Mouse (Mus musculus) erythroid progenitor cell, adult 5-6 weeks (primary cell): ENCODE measurements around the gene Gm37240. TPM values are rescaled to one million over a fixed set of nuclear protein-coding genes. Genes with fewer than 3 reads are reported as not detected.

ENCODE experiments used
- ATAC-seq: replicated peaks from 2 replicates; pipeline ENCODE4 v1.8.0; 2016; ENCODE audit warnings: moderate number of reproducible peaks, mild to moderate bottlenecking, moderate TSS enrichment, inconsistent platforms; ENCODE audit not compliant: poor library complexity, low FRiP score, severe bottlenecking
- total RNA-seq, 2 experiments: library from RNA; stranded (forward) in 1 of 2; stranded (reverse) in 1 of 2; fragments of 150-400 nt in 1 of 2; fragments of 186-747, 209-891 nt in 1 of 2; gene quantifications; 2 replicates each; pipeline versions ENCODE4 v1.2.3 to v1.2.4; 2015 to 2017; ENCODE audit warnings: low replicate concordance in 2 of 2

Gm37240 gene
- total RNA-seq, 2 experiments from 2014 or later: not detected

DNA sequence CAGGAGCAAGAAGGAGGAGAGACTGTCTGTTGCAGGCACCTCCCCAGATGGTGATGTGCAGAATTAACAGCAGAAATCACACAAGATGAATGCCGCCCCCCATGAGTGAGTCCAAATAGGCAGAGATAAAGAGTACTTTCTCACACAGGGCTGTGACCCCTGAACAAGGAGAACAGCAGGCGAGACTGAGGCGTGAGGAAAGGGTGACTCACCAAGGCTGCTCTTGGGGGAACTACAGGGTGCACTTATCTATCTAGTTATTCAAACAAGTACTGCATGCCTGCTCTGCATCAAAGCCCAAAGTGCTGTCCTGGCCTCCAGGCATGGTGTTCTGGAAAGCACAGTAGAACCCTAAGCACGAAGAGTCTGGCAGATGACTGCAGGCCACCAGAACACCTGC lies 113.4 kb downstream of the Gm37240 start:
- no peak for ATAC-seq

DNA sequence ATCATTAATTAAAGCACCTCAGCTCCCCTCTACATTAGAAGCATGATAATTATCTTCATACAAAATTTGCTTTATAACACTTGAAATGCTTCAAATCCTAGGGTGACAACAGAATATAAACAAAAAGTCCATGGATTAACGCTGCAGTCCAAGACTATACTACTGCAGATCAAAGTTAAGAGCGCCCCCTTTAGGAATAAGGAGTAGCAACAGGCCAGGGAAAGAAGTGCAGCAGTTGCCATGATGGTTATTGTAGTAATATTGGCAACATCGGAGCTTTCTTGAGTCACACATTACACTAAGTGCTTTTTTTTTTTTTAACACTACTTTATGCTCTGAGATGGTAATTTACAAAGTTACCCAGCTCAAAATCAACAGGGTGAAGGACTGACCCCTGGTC lies 113.9 kb downstream of the Gm37240 start:
- no peak for ATAC-seq

DNA sequence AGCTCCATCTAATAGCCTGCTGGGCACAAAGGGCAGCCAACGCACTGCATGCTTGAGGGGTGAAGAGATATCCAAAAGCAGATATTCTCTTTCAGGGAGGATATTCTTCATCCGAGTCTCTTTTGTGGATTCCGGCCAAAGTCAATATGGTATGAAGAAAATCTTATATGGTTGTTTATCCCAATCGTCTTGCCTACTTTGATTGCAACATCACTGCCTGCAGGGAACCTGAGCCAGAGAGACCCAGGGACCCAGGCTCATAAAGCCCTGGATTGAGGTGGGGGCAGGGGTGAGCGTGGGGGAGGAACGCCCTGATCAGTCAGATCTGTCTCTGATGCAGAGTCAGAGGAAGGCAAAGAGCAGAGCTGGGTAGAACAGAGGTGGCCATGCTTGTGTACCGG lies 122.4 kb downstream of the Gm37240 start:
- no peak for ATAC-seq

DNA sequence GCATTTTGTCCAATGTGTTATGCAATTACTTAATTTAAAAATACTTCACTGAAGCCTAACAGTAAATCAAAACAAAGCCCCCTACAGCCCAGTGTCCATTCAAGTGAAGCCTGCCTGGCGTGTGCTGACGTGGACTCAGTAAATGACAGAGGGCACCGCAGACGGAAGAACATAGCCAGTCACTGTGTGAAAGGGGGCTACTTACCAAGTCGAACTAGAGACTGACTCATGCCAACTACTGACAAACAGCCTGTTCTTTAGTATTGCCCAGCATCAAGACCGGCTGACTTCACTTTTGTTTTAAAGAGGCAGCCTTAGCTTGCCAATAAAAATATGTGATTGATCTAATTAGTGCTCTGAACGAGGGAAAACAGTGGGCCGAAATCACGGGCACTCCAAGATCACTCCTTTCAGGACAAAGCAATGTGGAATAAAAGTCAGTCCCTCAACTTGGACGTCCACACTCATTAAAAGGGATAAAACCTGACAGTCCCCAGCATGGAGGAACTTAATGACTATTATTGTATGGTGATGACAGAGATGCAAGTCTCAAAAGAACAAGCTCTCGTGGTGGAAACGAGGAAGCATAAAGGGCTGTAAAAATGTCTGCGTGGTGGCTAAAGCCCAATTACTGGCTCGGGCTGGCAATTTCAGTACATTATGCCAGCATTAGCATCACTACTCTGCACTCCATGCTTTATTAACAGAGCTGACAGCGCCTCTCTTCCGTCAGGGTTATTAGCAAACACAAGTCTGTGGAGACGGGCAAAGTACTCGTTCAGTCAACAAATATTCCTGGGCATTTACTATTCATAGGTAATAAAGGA lies 123.1 kb downstream of the Gm37240 start:
- ATAC-seq: no peak

DNA sequence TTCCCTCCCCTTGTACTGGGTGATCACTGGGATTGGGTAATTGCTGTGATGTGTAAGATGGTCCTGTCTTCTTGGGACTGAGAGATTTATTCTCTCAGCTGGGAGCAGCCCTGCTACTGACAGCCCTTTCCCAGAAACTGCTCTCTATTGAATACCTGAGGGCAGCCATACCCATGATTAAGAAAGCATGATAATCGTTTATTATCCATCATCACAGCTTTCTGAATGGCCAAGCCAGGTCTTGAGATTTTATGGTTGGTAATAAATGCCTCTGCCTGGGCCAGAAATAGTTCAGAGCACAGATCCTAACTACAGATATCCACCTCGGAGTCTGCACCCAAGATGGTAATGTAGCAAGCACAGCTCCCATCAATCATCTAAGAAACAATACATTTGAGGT lies 129.4 kb downstream of the Gm37240 start:
- ATAC-seq: no peak

DNA sequence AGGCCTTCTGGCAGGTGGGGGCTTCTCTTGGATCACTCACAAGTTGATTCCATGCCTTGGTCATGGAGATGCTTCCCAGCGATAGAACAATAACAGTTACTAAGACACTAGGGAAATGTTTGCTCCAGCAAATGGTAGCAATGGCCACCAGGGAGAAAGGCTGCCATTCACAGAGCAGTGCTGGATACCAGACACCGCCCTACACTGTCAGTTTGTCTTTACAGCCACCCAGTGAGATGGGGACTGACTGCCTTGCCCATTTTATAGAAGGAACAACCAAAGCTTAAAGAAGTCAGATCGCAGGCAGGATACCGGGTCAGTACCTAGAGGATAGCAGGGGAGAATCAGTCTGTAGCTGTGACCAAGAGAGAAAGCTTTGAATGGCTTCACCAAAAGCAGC lies 129.9 kb downstream of the Gm37240 start:
- ATAC-seq: no peak

DNA sequence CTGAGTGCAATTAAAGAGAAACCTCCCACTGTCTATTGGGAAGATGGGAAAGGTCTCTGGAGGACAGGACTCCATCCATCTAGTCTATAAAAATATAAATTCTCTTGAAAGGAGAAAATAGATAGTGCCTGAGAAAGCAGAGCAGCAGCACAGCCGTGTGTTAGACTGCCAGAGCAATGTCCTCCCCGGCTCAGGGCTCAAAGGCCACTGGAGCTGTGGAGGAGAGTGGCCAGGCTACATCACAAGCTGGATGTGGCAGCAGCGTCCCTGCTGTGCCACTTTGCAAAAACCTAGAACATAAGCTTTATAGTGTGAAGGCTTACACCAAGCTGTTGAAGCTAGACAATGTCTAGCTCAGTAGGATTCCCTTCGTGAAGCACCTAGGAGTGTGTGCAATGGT lies 138.0 kb downstream of the Gm37240 start:
- no peak for ATAC-seq

DNA sequence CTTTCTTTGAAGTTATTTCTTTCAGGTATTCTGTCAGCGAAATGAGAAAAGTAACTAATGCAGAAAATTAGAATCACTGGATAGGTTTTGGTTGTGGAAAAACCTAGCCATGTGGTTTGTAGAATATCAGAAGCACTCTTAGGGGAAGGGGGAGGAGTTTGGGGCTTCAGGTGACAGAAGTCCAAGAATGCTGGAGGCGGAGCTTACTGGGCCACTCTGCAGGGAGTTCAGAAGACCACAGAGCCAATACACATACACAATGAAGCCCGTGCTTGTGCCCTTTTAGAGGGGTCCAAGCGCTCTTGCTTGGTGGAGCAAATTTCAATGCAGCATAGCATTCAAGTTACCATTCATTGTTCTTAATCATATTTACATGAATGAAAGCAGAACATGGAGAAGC lies 138.5 kb downstream of the Gm37240 start:
- no peak for ATAC-seq

DNA sequence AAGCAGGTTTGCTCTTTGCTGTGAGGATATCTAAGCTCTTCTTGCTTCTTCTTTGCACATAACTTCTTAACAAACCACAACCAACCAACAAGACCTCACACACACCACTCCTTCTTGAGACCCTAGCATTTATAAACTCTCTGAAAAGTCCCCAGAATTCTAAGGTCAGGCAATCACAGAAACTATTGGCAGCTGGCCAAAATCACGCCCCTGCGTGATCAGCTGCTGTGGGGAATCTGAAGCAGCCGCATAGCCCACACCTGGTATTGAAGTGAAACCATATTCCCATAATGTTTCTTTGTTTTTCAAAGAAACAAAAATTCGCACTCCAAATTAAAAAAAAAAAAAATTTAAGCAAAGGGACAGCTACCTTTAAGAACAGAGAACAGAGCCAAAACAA lies 141.2 kb downstream of the Gm37240 start:
- ATAC-seq: no peak

DNA sequence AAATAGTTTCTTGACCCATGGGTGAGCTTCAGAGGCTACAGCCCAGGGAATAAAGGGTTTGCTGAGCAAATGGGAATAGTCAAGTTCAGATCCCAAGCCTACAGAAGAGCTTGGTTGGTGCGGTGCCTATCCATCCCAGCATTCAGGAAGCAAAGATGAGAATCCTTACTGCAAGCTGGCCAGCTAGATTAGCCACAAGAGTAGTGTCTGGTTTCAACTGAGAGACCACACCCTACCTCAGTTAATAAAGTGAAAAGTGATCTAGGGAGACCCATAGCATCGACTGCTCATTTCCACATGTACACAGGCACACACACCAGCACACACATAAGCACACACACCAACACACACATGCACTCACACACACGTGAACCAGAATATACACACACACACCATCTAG lies 145.6 kb downstream of the Gm37240 start:
- no peak for ATAC-seq

DNA sequence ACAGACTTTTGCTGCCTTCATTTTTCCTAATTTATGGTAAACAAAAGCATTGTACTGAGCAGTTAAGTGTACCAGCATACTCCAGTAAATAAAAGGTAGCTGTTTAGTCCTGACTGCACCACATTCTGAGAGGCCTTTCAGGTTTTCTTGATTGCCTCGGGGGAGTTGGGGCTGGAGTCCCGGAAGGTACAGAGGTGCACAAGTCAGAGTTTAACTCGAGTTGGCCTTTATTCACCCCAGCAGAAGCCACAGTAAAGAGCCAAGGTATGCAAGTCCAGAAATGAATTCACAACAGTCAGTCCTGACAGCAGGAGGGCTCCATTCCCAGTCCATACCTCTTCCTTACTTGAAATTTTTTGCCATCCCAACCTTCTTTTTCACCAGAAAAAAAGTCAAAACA lies 148.7 kb downstream of the Gm37240 start:
- ATAC-seq: no peak

DNA sequence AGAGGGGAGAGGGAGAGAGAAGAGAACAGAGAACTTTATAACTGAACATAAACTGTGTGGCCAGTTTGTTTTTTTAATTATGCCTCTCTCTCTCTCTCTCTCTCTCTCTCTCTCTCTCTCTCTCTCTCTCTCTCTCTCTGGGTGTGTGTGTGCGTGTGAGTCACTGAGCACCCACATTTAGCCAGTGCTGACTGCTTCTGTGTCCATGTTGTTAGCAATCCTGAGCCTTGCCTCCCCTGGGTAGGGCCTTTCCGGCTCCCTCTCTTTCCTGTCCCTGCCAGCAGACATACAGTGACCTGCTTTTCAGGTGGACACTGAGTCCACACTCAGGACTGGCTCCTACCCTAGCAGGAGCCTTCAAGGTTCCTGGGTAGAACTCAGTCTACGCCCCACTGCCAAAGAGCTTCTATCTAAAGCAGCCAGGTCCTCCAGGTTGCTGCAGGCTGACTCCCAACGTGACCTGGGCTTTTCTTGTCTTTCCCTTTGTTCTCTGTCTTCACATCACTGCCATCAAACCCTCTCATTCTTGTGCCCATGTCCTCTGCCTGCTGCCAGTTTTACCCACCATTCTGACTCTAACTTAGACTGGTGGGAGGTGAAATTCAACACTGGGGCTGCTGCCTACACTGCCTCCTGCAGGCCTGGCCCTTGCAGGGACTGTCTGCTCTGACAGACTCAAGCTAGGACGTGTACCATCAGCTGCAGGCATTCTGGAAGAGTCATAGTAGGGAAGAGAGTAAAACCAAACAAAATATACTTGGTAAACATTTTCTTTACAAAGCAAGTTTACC lies 153.2 kb downstream of the Gm37240 start:
- no peak for ATAC-seq

DNA sequence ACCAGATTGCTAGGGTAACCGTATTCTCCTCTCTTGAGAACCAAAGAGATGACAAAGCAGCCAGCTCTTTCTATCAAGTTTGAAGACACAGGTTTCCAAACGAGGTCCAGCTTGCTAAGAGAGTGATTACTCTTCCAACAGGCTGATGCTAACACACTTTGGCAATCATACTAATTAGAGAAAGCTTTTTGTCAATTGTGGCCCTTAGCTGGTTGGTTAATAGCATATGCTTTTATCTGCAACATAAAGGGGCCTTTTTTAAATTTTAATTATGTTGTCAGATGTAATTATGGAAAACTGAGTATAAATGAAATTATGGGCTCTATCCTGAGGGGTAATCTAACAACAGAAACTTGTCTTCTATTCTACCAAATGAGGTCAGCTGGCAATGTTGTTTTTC lies 160.1 kb downstream of the Gm37240 start:
- ATAC-seq: no peak

DNA sequence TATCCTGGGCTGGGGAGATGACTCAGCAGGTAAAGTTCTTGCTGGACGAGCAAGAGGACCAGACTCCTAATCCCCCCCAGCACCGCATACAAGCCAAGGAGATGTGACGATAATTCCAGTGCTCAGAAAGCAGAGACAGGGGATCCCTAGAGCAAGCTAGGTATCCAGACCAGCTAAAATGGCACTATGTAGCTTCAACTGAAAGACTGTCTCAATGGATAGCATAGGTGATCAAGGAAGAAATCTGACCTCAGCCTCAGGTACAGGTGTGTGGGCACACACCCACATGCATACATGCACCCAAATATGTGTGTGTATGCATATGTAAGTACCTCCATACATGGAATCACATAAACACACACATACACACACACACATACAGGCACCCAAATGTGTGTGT lies 161.3 kb downstream of the Gm37240 start:
- ATAC-seq: no peak

DNA sequence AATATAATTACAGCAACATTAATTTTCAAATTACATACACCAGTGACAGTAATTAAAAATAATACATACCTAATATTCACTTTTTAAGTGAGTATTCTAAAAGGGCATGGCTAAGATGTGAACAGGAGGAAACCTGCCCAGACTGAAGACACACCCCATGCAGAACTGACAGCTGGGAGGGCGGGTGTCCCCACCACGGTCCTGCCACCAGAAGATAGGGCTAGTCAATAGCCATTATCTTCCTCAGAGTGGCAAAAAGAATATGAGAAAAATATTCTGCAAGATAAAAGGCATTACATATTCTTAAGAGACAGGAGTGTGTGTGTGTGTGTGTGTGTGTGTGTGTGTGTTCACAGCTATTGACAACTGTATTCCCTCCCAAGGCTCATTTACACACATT lies 162.2 kb downstream of the Gm37240 start:
- peak; percentile 99 for ATAC-seq

DNA sequence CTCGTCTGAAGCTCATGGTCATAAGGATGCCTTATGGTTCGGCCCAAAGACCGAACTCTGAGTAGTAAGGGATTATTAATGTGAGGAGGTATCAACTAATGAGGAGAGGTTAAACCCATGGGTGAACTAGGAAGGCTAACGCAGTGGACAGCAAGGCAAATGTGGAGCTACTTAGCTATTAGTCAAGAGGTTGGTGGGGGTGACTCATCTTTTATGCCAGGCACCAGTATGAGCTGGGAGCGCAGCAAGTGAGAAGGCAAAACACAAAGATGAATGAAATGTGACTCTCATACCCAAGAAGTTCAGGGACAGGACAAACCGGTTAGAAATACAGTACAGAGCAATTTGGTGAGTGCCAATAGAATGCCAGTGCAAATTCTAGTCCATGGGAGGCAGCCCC lies 164.7 kb downstream of the Gm37240 start:
- ATAC-seq: no peak

DNA sequence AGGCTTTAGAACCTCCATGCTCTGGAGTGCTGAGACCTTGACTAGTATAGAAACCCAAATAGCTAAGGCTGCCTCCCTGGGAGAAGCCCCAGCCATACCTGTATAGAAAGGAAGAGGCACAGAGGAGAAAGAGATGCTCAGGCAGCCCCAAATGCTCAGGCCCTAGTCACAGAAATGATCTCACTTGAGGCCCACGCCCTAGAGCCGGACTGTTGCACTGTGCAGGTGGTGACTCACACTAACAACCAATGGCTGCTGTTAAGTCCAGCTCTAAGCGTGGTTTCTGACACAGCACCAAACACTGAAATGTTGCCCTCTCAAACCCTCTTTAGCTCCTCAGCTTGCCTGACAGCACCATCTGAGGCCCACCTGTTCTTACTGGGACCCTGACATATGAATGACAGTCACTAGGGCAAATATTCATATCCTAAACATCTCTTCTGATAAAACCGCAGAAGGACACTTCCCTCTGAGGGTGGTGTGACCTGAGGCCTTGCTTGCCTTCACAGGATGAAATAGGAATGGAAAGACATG lies 171.5 kb downstream of the Gm37240 start:
- no peak for ATAC-seq

DNA sequence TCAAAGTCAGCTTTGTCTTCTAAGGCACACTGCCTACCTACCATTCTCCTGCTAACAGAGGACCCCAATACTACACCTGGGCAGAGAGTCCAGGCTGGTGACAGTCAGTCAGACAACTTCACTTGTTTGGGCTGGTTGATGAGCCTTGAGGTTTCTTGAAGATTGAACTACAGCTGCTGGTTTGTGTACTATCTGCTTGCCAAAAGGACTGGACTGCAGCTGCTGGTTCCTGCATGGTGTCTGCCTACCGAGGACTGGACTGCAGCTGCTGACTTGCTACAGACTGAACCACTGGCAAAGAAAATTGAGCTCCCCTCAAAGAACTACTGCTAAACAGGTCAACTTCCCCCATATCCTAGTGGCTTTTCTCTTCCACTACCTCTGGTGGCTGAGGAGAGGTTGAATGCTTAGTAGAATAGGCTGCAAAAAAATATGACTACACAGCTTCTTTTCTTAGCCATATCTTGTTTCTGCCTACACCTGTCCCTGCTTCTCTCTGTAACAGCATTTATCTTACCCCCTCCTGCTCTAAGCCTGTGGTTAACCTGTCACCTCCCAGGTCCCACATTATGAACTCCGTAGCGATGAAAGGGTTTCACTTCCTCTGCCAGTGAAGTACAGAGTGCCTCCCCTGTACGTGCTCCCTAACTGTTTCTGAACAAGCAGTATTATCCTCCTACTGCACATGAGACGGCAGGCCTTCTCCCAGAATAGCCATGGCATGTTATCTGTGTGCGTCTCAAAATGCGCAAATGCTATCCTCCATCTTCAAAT lies 173.2 kb downstream of the Gm37240 start:
- ATAC-seq: no peak

DNA sequence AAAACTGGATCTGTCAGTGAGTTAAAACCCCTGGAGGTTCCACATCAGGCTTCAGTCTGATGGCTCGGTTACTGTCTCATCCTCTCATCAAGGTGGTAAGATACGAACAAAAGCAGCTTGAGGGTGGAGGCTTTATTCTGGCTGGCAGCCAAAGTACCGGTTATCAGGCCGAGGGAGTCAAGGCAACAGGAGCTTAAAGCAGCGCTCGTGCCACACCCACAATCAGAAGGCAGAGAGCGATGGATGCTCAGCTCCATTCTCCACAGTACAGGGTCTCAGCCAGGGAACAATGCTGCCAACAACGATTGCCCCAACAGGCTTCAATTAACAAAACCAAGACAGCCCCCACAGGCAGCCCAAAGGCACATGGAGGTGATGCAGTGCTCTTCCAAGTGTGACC lies 176.6 kb downstream of the Gm37240 start:
- peak; percentile 71 for ATAC-seq

DNA sequence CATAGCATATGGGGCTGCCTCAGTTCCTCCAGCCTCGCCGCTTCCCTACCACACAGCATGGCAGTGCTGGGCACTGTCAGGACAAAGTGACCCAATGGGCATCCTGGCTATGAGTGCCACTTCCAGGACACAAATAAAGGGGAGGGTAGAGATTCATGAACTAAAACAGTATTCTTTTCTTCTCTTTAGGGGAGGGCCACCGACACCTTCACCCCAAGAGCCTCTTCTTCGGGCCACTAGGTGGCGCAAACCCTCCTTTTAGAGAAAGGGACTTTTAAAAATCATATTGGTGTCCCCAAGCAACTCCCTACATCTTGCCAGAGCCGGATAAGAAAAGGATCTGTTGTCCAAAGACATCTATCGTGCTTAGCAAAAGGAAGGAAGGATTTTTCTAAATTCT lies 179.9 kb downstream of the Gm37240 start:
- ATAC-seq: no peak
